Mouse (Mus musculus): ENCODE measurements at regions not wholly inside any gene's neighbourhood (a gene's known extent, or its start where the extent isn't known, plus 50 kb on each side); places are given as distances from the start of the nearest gene placed in this dataset.

GRCm38 (mm10) chr14:104731319-104731995 is 209.0 kb upstream of the Rnf219 start:
- no peak for TF ChIP-seq POLR2A (IDR thresholded peaks at IDR 0.05; ENCODE audit: insufficient read length, low read depth)
- TF ChIP-seq MYOG (IDR thresholded peaks at IDR 0.05; ENCODE audit: control insufficient read depth in 1 of 3, insufficient read depth in 1 of 3, insufficient read length in 2 of 3, low read depth in 2 of 3), result no peak
- TF ChIP-seq POLR2AphosphoS2 (IDR thresholded peaks at IDR 0.05; ENCODE audit: insufficient read length, low read depth), result no peak

All from myocyte (in vitro differentiated cells).